Mouse (Mus musculus): ENCODE results near the gene Gramd1b.
A peak's percentile ranks its signal among the peaks of the same experiment; 100 is the strongest.

Gramd1b gene

GRCm38 (mm10) chr9:40269103-40269861 is 261.9 kb downstream of the Gramd1b start, which contains the start of gene Scn3b:
Gene Scn3b, plus strand, starts transcription at chr9:40269217.
- DNase-seq (ENCODE audit: low spot score in 2 of 2), result peak; percentile 78 to 83

GRCm38 (mm10) chr9:40268748-40269102 is 262.5 kb downstream of the Gramd1b start:
- DNase-seq (ENCODE audit: low spot score in 2 of 2), result no peak

- DNase-seq (ENCODE audit: low spot score in 2 of 2), result no peak
These were observed 263.0 kb downstream of the Gramd1b start for GRCm38 (mm10) chr9:40268040-40268747.

GRCm38 (mm10) chr9:40263874-40264273 is 267.3 kb downstream of the Gramd1b start:
- DNase-seq (ENCODE audit: low spot score in 2 of 2), result no peak

DNA sequence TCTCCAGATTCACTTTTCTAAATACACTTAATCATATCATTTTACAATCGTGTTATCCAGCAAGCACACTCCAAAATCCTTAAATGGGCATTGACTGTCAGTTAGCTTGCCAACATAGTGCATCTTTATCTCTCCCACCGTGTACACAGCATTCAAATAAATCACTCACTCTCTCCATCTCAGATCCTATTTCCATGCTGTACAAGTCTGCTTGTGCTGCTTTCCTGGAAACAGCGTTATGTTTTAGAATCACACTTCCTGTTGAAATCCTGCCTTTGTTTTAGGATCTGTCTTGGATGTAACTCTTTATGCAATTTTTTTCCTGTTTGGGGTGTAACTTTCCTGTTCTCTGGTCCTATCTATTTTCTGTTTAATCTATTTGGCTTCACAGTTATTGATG is 278.7 kb downstream of the Gramd1b start:
- DNase-seq (ENCODE audit: low spot score in 2 of 2), result no peak

GRCm38 (mm10) chr9:40249106-40249505 is 282.1 kb downstream of the Gramd1b start:
- DNase-seq (ENCODE audit: low spot score in 2 of 2), result no peak

DNA sequence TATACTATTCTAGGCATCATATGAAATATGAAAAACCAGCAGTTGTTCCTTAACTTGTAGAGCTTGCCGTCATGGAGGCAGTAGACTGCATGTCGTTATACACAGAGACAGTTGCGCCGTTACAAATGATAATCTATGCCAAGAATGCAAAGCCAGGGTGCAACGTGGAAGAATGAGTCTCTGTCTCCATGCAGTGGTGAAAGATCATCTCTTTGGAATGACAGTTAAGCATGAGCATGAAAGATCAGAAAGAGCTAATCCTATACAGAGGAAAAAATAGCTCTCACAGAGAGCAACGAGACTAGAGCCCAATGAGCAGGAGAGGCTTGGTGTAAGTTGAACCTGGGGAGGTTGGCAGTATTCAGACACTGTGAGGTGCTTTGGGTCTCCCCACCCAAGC is 284.5 kb downstream of the Gramd1b start:
- no peak for DNase-seq (ENCODE audit: low spot score in 2 of 2)

DNA sequence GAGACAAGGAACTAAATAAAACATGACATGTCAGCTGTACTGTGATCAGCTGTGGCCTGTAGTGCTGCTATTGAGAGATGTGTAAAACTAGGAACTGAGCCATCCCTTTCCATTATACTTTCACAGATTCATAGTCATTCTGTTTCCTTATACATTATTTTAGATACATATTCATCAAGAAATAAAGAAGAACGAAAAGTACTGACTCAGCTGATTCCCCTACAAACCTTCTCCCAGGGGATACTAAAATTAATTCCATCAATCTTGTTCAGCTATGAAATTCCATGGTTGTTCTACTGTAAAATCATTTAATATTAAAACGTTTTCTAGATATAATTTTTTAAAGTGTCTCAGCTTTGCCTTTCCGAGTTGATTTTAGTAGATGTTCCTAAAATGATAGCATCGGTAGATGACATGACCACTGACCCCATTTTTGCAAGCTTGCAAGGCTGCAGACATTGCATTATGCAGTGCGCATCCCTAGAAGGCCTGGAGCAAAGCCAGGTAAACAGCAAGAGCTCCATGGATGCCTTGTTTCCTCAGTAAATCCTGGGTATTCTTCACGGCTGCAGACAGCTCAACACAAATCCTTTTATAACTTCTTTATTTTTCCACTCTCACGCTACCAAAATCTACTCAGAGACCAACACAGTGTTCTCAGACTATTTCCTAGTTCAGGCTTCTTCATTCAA is 285.1 kb downstream of the Gramd1b start:
- no peak for DNase-seq (ENCODE audit: low spot score in 2 of 2)

DNA sequence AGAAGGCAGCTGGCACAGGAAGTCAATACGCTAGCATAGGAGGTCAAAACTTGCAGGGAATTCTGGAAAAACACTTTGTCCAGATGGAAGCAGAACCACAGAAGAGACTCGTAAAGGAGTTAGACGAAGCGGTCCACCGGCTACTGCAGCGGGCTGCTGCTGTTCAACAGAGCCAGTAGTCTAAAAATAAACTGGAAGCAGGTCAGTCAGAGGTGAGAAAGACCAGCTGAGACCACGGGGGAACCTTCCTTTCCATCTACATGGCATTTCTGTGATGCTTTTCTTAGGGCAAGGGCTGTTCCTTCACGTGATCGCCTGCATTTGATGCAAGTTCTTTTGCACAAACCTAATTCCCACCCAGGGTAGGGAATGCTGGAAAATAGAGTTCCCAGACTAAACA is 285.7 kb downstream of the Gramd1b start:
- DNase-seq (ENCODE audit: low spot score in 2 of 2), result no peak
